Comparison of ENCODE assay signal across 8 mouse cellular contexts in the genomic region with DNA sequence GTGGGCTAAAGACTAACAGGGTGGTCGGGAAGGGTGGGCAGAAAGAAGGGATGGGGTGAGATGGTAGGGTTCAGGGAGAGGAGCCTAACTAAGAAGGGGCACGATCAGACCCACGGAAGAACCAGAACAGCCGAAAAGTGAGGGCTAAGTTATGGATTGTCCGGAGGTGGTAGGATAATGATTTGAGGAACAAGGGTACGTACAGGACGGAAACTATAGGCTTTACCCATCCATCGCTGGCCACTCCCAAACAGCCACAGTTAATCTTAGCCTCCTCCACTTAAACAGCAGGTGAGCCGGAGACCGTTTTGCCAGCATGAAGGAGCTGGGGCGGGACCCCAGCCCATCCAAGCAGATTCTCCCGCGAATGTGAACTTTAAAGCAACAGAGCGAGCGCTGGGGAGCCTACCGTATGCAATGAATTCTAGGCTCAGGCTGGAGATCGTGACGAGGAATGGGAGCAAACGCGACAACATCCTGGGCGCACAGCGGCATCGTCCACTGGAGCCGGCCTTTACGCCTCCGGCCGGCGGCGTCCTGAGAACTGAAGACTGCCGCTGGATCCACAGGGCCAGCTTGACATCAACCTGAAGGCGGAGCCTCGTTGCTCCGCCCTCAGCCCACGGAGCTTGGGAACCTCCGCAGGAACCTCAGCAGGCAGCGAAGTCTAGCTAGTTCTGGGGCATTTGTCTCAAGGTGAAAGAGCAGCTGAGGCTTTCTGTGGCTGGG. TPM values are rescaled to one million over a fixed set of nuclear protein-coding genes. Genes with fewer than 3 reads are reported as not detected.
DNase-seq lines count a peak whose midpoint lies in the region; ATAC-seq and TF ChIP-seq lines count a peak whose summit lies in the region.

Gene Il10ra, minus strand, starts transcription at position 553 of the 729 bp plus-strand sequence.

- H3K27me3 ChIP-seq in embryonic facial prominence, embryonic 12.5 days, result peaks cover 45% of the 10 kb centered on the region
- peaks cover 42% of the 10 kb centered on the region for H3K27me3 ChIP-seq in heart, postnatal 0 days (ENCODE audit: control insufficient read depth, insufficient read depth, low read length)
- H3K27me3 ChIP-seq in kidney, embryonic 16.5 days (ENCODE audit: insufficient read depth, low read length), result peaks cover 27% of the 10 kb centered on the region
- peaks cover 16% of the 10 kb centered on the region for H3K27me3 ChIP-seq in neural tube, embryonic 11.5 days (ENCODE audit: control insufficient read depth, insufficient read depth, low read length)

- no peak within 1 kb of the TSS for H3K27ac ChIP-seq in embryonic facial prominence, embryonic 12.5 days
- no peak within 1 kb of the TSS for H3K27ac ChIP-seq in heart, postnatal 0 days (ENCODE audit: low read depth)
- no peak within 1 kb of the TSS for H3K27ac ChIP-seq in kidney, embryonic 16.5 days (ENCODE audit: low read length)
- no peak within 1 kb of the TSS for H3K27ac ChIP-seq in neural tube, embryonic 11.5 days (ENCODE audit: low read depth, low read length)

- no peaks in the 10 kb centered on the region for H3K4me1 ChIP-seq in embryonic facial prominence, embryonic 12.5 days
- no peaks in the 10 kb centered on the region; the same call in 1 of the 2 replicates for H3K4me1 ChIP-seq in heart, postnatal 0 days (ENCODE audit: control insufficient read depth, insufficient read depth)
- H3K4me1 ChIP-seq in kidney, embryonic 16.5 days (ENCODE audit: insufficient read depth, low read length), result peaks cover 9% of the 10 kb centered on the region
- no peaks in the 10 kb centered on the region for H3K4me1 ChIP-seq in neural tube, embryonic 11.5 days (ENCODE audit: control insufficient read depth, insufficient read depth, low read length)

- ATAC-seq in embryonic facial prominence, embryonic 12.5 days (ENCODE audit: insufficient number of reproducible peaks, insufficient read depth, low FRiP score, low TSS enrichment), result no peak
- no peak for ATAC-seq in heart, postnatal 0 days (ENCODE audit: insufficient read depth, low read depth)
- ATAC-seq in kidney, embryonic 16.5 days (ENCODE audit: low FRiP score, low TSS enrichment), result peak; percentile 54; the same call in 1 of the 2 replicates
- no peak for ATAC-seq in neural tube, embryonic 11.5 days (ENCODE audit: insufficient read depth, low FRiP score, low TSS enrichment)

- TF ChIP-seq CTCF in heart, postnatal 0 days (IDR thresholded peaks at IDR 0.05; ENCODE audit: low read depth), result no peak

- peak within 1 kb of the TSS; percentile 36 for H3K4me3 ChIP-seq in embryonic facial prominence, embryonic 12.5 days
- peak within 1 kb of the TSS; percentile 23; the same call in 1 of the 2 replicates for H3K4me3 ChIP-seq in heart, postnatal 0 days (ENCODE audit: low read depth, low read length)
- peak within 1 kb of the TSS; percentile 44 for H3K4me3 ChIP-seq in kidney, embryonic 16.5 days (ENCODE audit: low read length)
- peak within 1 kb of the TSS; percentile 30 for H3K4me3 ChIP-seq in neural tube, embryonic 11.5 days (ENCODE audit: low read depth, low read length)

- no peaks in the 10 kb centered on the region for H3K36me3 ChIP-seq in embryonic facial prominence, embryonic 12.5 days
- H3K36me3 ChIP-seq in heart, postnatal 0 days (replicated peaks; ENCODE audit: control insufficient read depth, insufficient read depth, low read length), result no peaks in the 10 kb centered on the region
- H3K36me3 ChIP-seq in kidney, embryonic 16.5 days (ENCODE audit: insufficient read depth, low read length), result no peaks in the 10 kb centered on the region
- H3K36me3 ChIP-seq in neural tube, embryonic 11.5 days (ENCODE audit: control insufficient read depth, insufficient read depth, low read length), result no peaks in the 10 kb centered on the region

- peak within 1 kb of the TSS; percentile 43; the same call in 1 of the 2 replicates for H3K9ac ChIP-seq in embryonic facial prominence, embryonic 12.5 days
- no peak within 1 kb of the TSS; the same call in 1 of the 2 replicates for H3K9ac ChIP-seq in heart, postnatal 0 days (replicated peaks; ENCODE audit: low read depth, low read length)
- H3K9ac ChIP-seq in kidney, embryonic 16.5 days (replicated peaks; ENCODE audit: low read length), result peak within 1 kb of the TSS; percentile 45; the same call in 1 of the 2 replicates
- H3K9ac ChIP-seq in neural tube, embryonic 11.5 days (ENCODE audit: low read length), result 0 out of 2 replicates have a peak within 1 kb of the TSS, but pooled peaks have one; percentile 39

- H3K9me3 ChIP-seq in embryonic facial prominence, embryonic 12.5 days, result no peaks in the 10 kb centered on the region
- no peaks in the 10 kb centered on the region for H3K9me3 ChIP-seq in heart, postnatal 0 days (replicated peaks; ENCODE audit: control insufficient read depth, low read length)
- no peaks in the 10 kb centered on the region for H3K9me3 ChIP-seq in kidney, embryonic 16.5 days (ENCODE audit: low read length)
- no peaks in the 10 kb centered on the region for H3K9me3 ChIP-seq in neural tube, embryonic 11.5 days (ENCODE audit: control insufficient read depth, low read length)

- WGBS in embryonic facial prominence, embryonic 12.5 days, result 6% methylated on average over 36 of the region's 36 CpGs
- WGBS in heart, postnatal 0 days, result 8% methylated on average over 36 of the region's 36 CpGs
- WGBS in kidney, embryonic 16.5 days, result 5% methylated on average over 36 of the region's 36 CpGs
- WGBS in neural tube, embryonic 11.5 days, result 6% methylated on average over 36 of the region's 36 CpGs

- H3K4me2 ChIP-seq in embryonic facial prominence, embryonic 12.5 days (replicated peaks), result peak within 1 kb of the TSS; percentile 66
- peak within 1 kb of the TSS; percentile 45 for H3K4me2 ChIP-seq in heart, postnatal 0 days (ENCODE audit: low read depth, low read length)
- peak within 1 kb of the TSS; percentile 65 for H3K4me2 ChIP-seq in kidney, embryonic 16.5 days (replicated peaks; ENCODE audit: low read depth, low read length)
- H3K4me2 ChIP-seq in neural tube, embryonic 11.5 days (ENCODE audit: low read depth), result peak within 1 kb of the TSS; percentile 60

- TF ChIP-seq EP300 in heart, postnatal 0 days (IDR thresholded peaks at IDR 0.05; ENCODE audit: low read depth), result no peak

- DNase-seq in B cell, adult 2 months, result peak; percentile 70 to 72
- peak; percentile 70 for DNase-seq in adrenal gland, postnatal 14 days
- DNase-seq in heart, postnatal 0 days (ENCODE audit: low spot score), result no peak
- peak; percentile 66 to 69 for DNase-seq in lung, adult 18-20 months
- DNase-seq in neural tube, embryonic 11.5 days (ENCODE audit: low spot score), result peak; percentile 69
- peak; percentile 76 for DNase-seq in testis, postnatal 10 days (ENCODE audit: low spot score)

RNA-seq across cellular contexts. Expression of gene Il10ra, which starts in this region (rescaled TPM):
- total RNA-seq in adrenal gland, postnatal 14 days (2021), result 1.6 and 4.4 TPM in 2 replicates
- 0.45 and 0.60 TPM in 2 replicates for polyA plus RNA-seq in embryonic facial prominence, embryonic 12.5 days (2016; fragmentation: Nextera tagmentation; extraction: Ambion mirVana)
- 0.58 and 2.5 TPM in 2 replicates for total RNA-seq in heart, postnatal 0 days (2014; rRNA removed; ENCODE audit: low replicate concordance)
- polyA plus RNA-seq in heart, postnatal 0 days (2015; fragmentation: Nextera tagmentation; extraction: Ambion mirVana), result 0.47 and 0.60 TPM in 2 replicates
- 0.65 and 0.92 TPM in 2 replicates for polyA plus RNA-seq in kidney, embryonic 16.5 days (2015; fragmentation: Nextera tagmentation; extraction: Ambion mirVana)
- polyA plus RNA-seq in neural tube, embryonic 11.5 days (2014; fragmentation: Nextera tagmentation; extraction: Ambion mirVana), result 0.77 and 1.4 TPM in 2 replicates

Comparison
In these comparisons a context has a peak if more than half of its experiments do, and no peak if none do; other contexts are left out.
1. Peak in ATAC-seq, H3K4me3 ChIP-seq, H3K9ac ChIP-seq and H3K4me2 ChIP-seq in kidney, embryonic 16.5 days; RNA of the gene not detected or under 1 TPM.